Mouse (Mus musculus) megakaryocyte, embryonic 14.5 days (primary cell): ENCODE data around the gene Xrra1.

Source experiments
- FLI1 ChIP-seq: IDR thresholded peaks from 2 replicates; pipeline ENCODE4 v1.6.1; 2012; ENCODE audit warnings: low read length, inconsistent platforms, mixed read lengths
- GATA1 ChIP-seq: IDR thresholded peaks from 3 replicates; pipeline ENCODE4 v1.6.1; 2012; ENCODE audit warnings: mixed read lengths, low read length, inconsistent platforms, borderline replicate concordance

GRCm38 (mm10) chr7:99887230-99887735 lies 28.4 kb downstream of the Xrra1 start:
- TF ChIP-seq GATA1 (no peak), FLI1 (no peak)
